Mouse (Mus musculus) heart, postnatal 36 days (tissue): ENCODE results near the gene Fbxl13. TPM values are rescaled to one million over a fixed set of nuclear protein-coding genes. Genes with fewer than 3 reads are reported as not detected.

Source experiments
- DNase-seq, 2 experiments: peaks; one replicate each; pipeline ENCODE4 v3.0.0; 2021 to 2022
- intact Hi-C: fragments of 180-260 bp; cut with DNase I; formaldehyde crosslinking; loops from one replicate; pipeline ENCODE4 v1.15.1; 2025
- total RNA-seq, 2 experiments: library from RNA; stranded (reverse); gene quantifications; 2 replicates each; pipeline ENCODE4 v1.2.3; 2021

The Fbxl13 gene
- total RNA-seq, result not detected

- intact Hi-C loops, result loop anchor here (2.0 kb wide), 1 partner anchor 55 kb away; the partner anchor contains the start of gene Napepld
Measured at GRCm38 (mm10) chr5:21645439-21646132, at the start of gene Fbxl13, which contains the start of gene Armc10. Fbxl13 (minus strand) TSS chr5:21645634. Armc10 (plus strand) TSS chr5:21645813.

GRCm38 (mm10) chr5:21694854-21695490, 49.5 kb upstream of the Fbxl13 start:
- intact Hi-C loops, result no loop called here
- DNase-seq, result no peak

More at GRCm38 (mm10) chr5:21645439-21646132, at the start of gene Fbxl13, which contains the start of gene Armc10:
- peak; percentile 78 to 84 for DNase-seq

GRCm38 (mm10) chr5:21693372-21693870, 48.0 kb upstream of the Fbxl13 start:
- intact Hi-C loops, result no loop called here

GRCm38 (mm10) chr5:21692230-21692629, 46.8 kb upstream of the Fbxl13 start:
- intact Hi-C loops, result no loop called here
- DNase-seq, result no peak

More at GRCm38 (mm10) chr5:21693372-21693870, 48.0 kb upstream of the Fbxl13 start:
- DNase-seq, result no peak

GRCm38 (mm10) chr5:21687042-21687441, 41.6 kb upstream of the Fbxl13 start:
- intact Hi-C loops, result no loop called here
- DNase-seq, result no peak

GRCm38 (mm10) chr5:21685001-21685400, 39.6 kb upstream of the Fbxl13 start:
- DNase-seq, result no peak

GRCm38 (mm10) chr5:21683811-21684210, 38.4 kb upstream of the Fbxl13 start:
- no peak for DNase-seq
- intact Hi-C loops, result no loop called here

More at GRCm38 (mm10) chr5:21685001-21685400, 39.6 kb upstream of the Fbxl13 start:
- intact Hi-C loops, result no loop called here

GRCm38 (mm10) chr5:21680940-21681339, 35.5 kb upstream of the Fbxl13 start:
- no peak for DNase-seq
- intact Hi-C loops, result no loop called here

- DNase-seq, result no peak
- intact Hi-C loops, result no loop called here
Measured at GRCm38 (mm10) chr5:21680029-21680428, 34.6 kb upstream of the Fbxl13 start.

GRCm38 (mm10) chr5:21678363-21678762, 32.9 kb upstream of the Fbxl13 start:
- no peak for DNase-seq
- intact Hi-C loops, result no loop called here

- no peak for DNase-seq
- intact Hi-C loops, result no loop called here
Measured at GRCm38 (mm10) chr5:21677939-21678338, 32.5 kb upstream of the Fbxl13 start.

- intact Hi-C loops, result no loop called here
- no peak for DNase-seq
Measured at GRCm38 (mm10) chr5:21675494-21675893, 30.1 kb upstream of the Fbxl13 start.

- no peak for DNase-seq
- intact Hi-C loops, result no loop called here
Measured at GRCm38 (mm10) chr5:21675019-21675418, 29.6 kb upstream of the Fbxl13 start.

- intact Hi-C loops, result no loop called here
- DNase-seq, result no peak
Measured at GRCm38 (mm10) chr5:21673742-21674141, 28.3 kb upstream of the Fbxl13 start.

GRCm38 (mm10) chr5:21672812-21673635, 27.6 kb upstream of the Fbxl13 start:
- DNase-seq, result no peak
- intact Hi-C loops, result no loop called here

GRCm38 (mm10) chr5:21669307-21669706, 23.9 kb upstream of the Fbxl13 start:
- no peak for DNase-seq
- intact Hi-C loops, result no loop called here

GRCm38 (mm10) chr5:21667191-21668137, 22.0 kb upstream of the Fbxl13 start:
- intact Hi-C loops, result no loop called here
- no peak for DNase-seq

GRCm38 (mm10) chr5:21663081-21663480, 17.6 kb upstream of the Fbxl13 start:
- no peak for DNase-seq
- intact Hi-C loops, result no loop called here

GRCm38 (mm10) chr5:21660850-21661249, 15.4 kb upstream of the Fbxl13 start:
- no peak for DNase-seq
- intact Hi-C loops, result no loop called here
